Mouse (Mus musculus): ENCODE measurements around the gene Ung.

Ung gene

GRCm38 (mm10) chr5:114157236-114157635 is 27.1 kb downstream of the Ung start:
- in situ Hi-C loops (cut with MboI; ENCODE audit: low pct_unique_long_range_greater_than_20kb in 1 of 2, low sequenced_read_pairs in 2 of 2, unreplicated experiment in 1 of 2): no loop called here

GRCm38 (mm10) chr5:114161424-114161823 is 31.2 kb downstream of the Ung start:
- in situ Hi-C loops (cut with MboI; ENCODE audit: low pct_unique_long_range_greater_than_20kb in 1 of 2, low sequenced_read_pairs in 2 of 2, unreplicated experiment in 1 of 2): no loop called here

GRCm38 (mm10) chr5:114162106-114162815 is 32.1 kb downstream of the Ung start:
- in situ Hi-C loops (cut with MboI; ENCODE audit: low pct_unique_long_range_greater_than_20kb in 1 of 2, low sequenced_read_pairs in 2 of 2, unreplicated experiment in 1 of 2): no loop called here

- in situ Hi-C loops (cut with MboI; ENCODE audit: low pct_unique_long_range_greater_than_20kb in 1 of 2, low sequenced_read_pairs in 2 of 2, unreplicated experiment in 1 of 2): no loop called here
Observed at GRCm38 (mm10) chr5:114163117-114163696, 33.0 kb downstream of the Ung start.

- in situ Hi-C loops (cut with MboI; ENCODE audit: low pct_unique_long_range_greater_than_20kb in 1 of 2, low sequenced_read_pairs in 2 of 2, unreplicated experiment in 1 of 2): no loop called here
Observed at GRCm38 (mm10) chr5:114170345-114170744, 40.2 kb downstream of the Ung start.

GRCm38 (mm10) chr5:114172936-114173335 is 42.8 kb downstream of the Ung start:
- in situ Hi-C loops (cut with MboI; ENCODE audit: low pct_unique_long_range_greater_than_20kb in 1 of 2, low sequenced_read_pairs in 2 of 2, unreplicated experiment in 1 of 2): no loop called here

- in situ Hi-C loops (cut with MboI; ENCODE audit: low pct_unique_long_range_greater_than_20kb in 1 of 2, low sequenced_read_pairs in 2 of 2, unreplicated experiment in 1 of 2): no loop called here
Observed at GRCm38 (mm10) chr5:114173458-114173857, 43.3 kb downstream of the Ung start.

GRCm38 (mm10) chr5:114173877-114174581 is 43.8 kb downstream of the Ung start:
- in situ Hi-C loops (cut with MboI; ENCODE audit: low pct_unique_long_range_greater_than_20kb in 1 of 2, low sequenced_read_pairs in 2 of 2, unreplicated experiment in 1 of 2): no loop called here

GRCm38 (mm10) chr5:114174639-114175038 is 44.5 kb downstream of the Ung start:
- in situ Hi-C loops (cut with MboI; ENCODE audit: low pct_unique_long_range_greater_than_20kb in 1 of 2, low sequenced_read_pairs in 2 of 2, unreplicated experiment in 1 of 2): loop anchor here in 1 of 2 experiments (5.0 kb wide), 1 partner anchor 133 kb away; no protein-coding TSS in a partner anchor

- in situ Hi-C loops (cut with MboI; ENCODE audit: low pct_unique_long_range_greater_than_20kb in 1 of 2, low sequenced_read_pairs in 2 of 2, unreplicated experiment in 1 of 2): loop anchor here in 1 of 2 experiments (5.0 kb wide), 1 partner anchor 132 kb away; no protein-coding TSS in a partner anchor
Observed at GRCm38 (mm10) chr5:114175596-114176171, 45.5 kb downstream of the Ung start.

GRCm38 (mm10) chr5:114176548-114177400 is 46.6 kb downstream of the Ung start:
- in situ Hi-C loops (cut with MboI; ENCODE audit: low pct_unique_long_range_greater_than_20kb in 1 of 2, low sequenced_read_pairs in 2 of 2, unreplicated experiment in 1 of 2): loop anchor here in 1 of 2 experiments (5.0 kb wide), 1 partner anchor 131 kb away; no protein-coding TSS in a partner anchor

GRCm38 (mm10) chr5:114177966-114178719 is 48.0 kb downstream of the Ung start:
- in situ Hi-C loops (cut with MboI; ENCODE audit: low pct_unique_long_range_greater_than_20kb in 1 of 2, low sequenced_read_pairs in 2 of 2, unreplicated experiment in 1 of 2): loop anchor here in 1 of 2 experiments (5.0 kb wide), 1 partner anchor 129 kb away; no protein-coding TSS in a partner anchor

GRCm38 (mm10) chr5:114179541-114179940 is 49.4 kb downstream of the Ung start:
- in situ Hi-C loops (cut with MboI; ENCODE audit: low pct_unique_long_range_greater_than_20kb in 1 of 2, low sequenced_read_pairs in 2 of 2, unreplicated experiment in 1 of 2): loop anchor here in 1 of 2 experiments (5.0 kb wide), 1 partner anchor 128 kb away; no protein-coding TSS in a partner anchor

GRCm38 (mm10) chr5:114183493-114183892 is 53.3 kb downstream of the Ung start:
- in situ Hi-C loops (cut with MboI; ENCODE audit: low pct_unique_long_range_greater_than_20kb in 1 of 2, low sequenced_read_pairs in 2 of 2, unreplicated experiment in 1 of 2): loop anchor here in 1 of 2 experiments (10.0 kb wide), 1 partner anchor 121 kb away; no protein-coding TSS in a partner anchor

GRCm38 (mm10) chr5:114187108-114187507 is 56.9 kb downstream of the Ung start:
- in situ Hi-C loops (cut with MboI; ENCODE audit: low pct_unique_long_range_greater_than_20kb in 1 of 2, low sequenced_read_pairs in 2 of 2, unreplicated experiment in 1 of 2): loop anchor here in 1 of 2 experiments (10.0 kb wide), 1 partner anchor 118 kb away; no protein-coding TSS in a partner anchor
